Mouse (Mus musculus): ENCODE data around the gene Ahdc1.

- no peak for TF ChIP-seq CTCF (IDR thresholded peaks at IDR 0.05; ENCODE audit: low read depth)
- no peak for TF ChIP-seq EP300 (IDR thresholded peaks at IDR 0.05; ENCODE audit: low read depth)
Measured at GRCm38 (mm10) chr4:132975791-132976190, 35.3 kb upstream of the Ahdc1 start.

Measured in liver, embryonic 14.5 days (tissue).